Mouse (Mus musculus) NIH3T3 (cell line): ENCODE data around the gene Gtpbp10.
A peak's percentile ranks its signal among the peaks of the same experiment; 100 is the strongest.

Experiments
- DNase-seq: peaks from one replicate; pipeline ENCODE4 v3.0.0-alpha.2; 2012; ENCODE audit warnings: low read depth

Gene Gtpbp10

DNA sequence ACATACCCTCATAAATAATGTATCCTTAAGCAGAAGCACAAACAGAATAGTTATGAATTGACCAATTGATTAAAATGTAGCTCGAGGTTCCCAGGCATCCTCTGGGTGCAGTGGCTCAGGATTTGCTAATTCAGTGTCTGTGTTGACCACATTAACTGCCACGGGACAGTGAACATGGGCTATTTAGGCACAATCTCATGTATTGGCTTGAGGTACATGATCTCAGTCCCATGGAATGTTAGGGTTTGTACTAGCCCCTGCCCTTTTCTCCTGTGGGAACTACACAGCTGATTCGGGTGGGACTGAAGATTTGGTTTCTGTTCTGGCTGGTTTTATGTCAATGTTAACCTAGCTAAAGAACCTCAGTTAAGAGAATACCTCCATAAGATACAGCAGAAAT lies 62.9 kb downstream of the Gtpbp10 start:
- DNase-seq, result peak; percentile 34

GRCm38 (mm10) chr5:5495042-5495441 lies 64.3 kb downstream of the Gtpbp10 start:
- DNase-seq, result no peak

DNA sequence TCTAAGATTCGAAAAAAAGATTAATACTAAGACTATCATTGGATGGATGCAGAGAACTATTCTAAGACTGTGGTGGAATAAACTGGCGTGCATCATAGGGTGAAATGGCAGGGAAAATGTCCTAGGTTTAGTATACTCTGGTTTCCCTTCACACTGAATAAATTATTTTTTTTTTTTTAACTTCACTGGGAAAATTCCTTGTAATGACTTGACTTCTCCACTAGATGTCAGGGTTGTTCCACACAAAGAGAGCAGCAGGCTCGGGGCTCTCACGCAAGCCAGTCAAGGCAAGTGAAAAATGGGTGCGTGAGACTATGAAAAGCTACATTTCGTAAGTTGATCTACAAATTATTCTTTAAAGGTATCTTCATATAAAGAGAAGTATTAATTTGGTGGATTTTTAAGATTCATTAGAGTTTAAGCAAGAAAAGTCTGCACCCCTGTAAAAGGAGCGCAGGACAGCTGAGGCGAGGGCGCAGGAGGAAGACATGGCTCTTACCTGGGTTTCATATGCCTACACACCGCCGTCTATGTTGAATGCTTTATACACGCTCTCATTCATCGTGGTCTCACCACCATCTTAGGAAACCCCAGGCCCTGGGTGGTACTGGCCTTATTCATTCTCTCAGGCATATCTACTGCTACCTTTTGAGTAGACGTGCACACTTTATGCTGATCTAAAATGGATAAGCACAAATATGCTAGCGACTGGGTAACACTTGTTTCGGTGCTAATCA lies 64.9 kb downstream of the Gtpbp10 start:
- DNase-seq, result peak; percentile 81

GRCm38 (mm10) chr5:5492163-5492562 lies 67.2 kb downstream of the Gtpbp10 start:
- no peak for DNase-seq
